Mouse (Mus musculus): Measurements from ENCODE around the gene Scn4a.

DNA sequence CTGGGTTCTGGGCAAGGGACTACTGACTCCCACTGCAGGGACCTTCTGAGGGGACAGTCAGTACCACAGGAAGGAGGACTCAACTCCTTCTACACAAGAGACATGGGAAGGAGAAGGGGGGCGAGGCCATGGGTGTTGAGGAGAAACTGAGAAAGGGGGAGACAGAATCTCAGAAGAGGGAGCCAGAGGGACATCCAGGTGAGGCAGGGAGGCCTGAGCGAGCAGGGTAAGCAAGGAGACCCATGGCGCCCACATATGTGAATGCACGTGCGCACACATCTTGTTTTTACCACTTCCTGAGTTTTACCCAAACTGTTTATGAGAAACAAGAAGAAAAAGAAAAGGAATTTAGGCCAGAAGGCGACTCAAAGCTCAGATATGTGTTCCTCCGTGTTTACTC lies 35.3 kb downstream of the Scn4a start:
- TF ChIP-seq CTCF (IDR thresholded peaks at IDR 0.05; ENCODE audit: control insufficient read depth, insufficient read depth, insufficient replicate concordance, low read depth, low read length): no peak
- TF ChIP-seq POLR2A (IDR thresholded peaks at IDR 0.05; ENCODE audit: control insufficient read depth, low read depth, low read length): no peak
